Comparison of ENCODE assay signal across 8 mouse cellular contexts in genomic region chr1:125789804-125790203, GRCm38 (mm10).
DNase-seq lines count a peak whose midpoint lies in the region; ATAC-seq lines count a peak whose summit lies in the region.

No protein-coding gene starts in this region.

- no peak for ATAC-seq in CD4-positive, CD25-positive, alpha-beta regulatory T cell, adult 4 months

- DNase-seq in CD4-positive, CD25-positive, alpha-beta regulatory T cell, adult 2 months (ENCODE audit: low read depth, low spot score): peak; percentile 10
- peak; percentile 47 for DNase-seq in ZHBTc4 (ENCODE audit: low read depth, low spot score)
- DNase-seq in cerebellum, postnatal 36 days: peak; percentile 59 to 63
- peak; percentile 27 to 52 for DNase-seq in gastrocnemius, postnatal 4 days (ENCODE audit: low spot score in 2 of 2)
- DNase-seq in layer of hippocampus, adult 9-11 months: peak; percentile 47
- peak; percentile 51 for DNase-seq in lung, postnatal 25 days (ENCODE audit: low spot score)
- DNase-seq in right cerebral cortex, postnatal 36 days (ENCODE audit: low spot score in 2 of 2): peak; percentile 8 to 36

Comparison
In these comparisons a context has a peak if more than half of its experiments do, and no peak if none do; other contexts are left out.
1. DNase-seq: peak in every context shown above with its lines; median percentile 61 in cerebellum, postnatal 36 days; 51 in lung, postnatal 25 days; 47 in ZHBTc4; 47 in layer of hippocampus, adult 9-11 months; 40 in gastrocnemius, postnatal 4 days; 22 in right cerebral cortex, postnatal 36 days; 10 in CD4-positive, CD25-positive, alpha-beta regulatory T cell, adult 2 months.